Mouse (Mus musculus): ENCODE measurements around the gene Eif5a. TPM values are rescaled to one million over a fixed set of nuclear protein-coding genes. Genes with fewer than 3 reads are reported as not detected.
A peak's percentile ranks its signal among the peaks of the same experiment; 100 is the strongest.
"Not testable (repeated sequence)": the region's sequence is repeated elsewhere in the genome, so short reads cannot be mapped to it uniquely, and the experiment has no call there.

Gene Eif5a
- total RNA-seq (2021): 100 to 1,000 TPM; 434 to 455 TPM
- long read RNA-seq, experiment 1, transcript Eif5a-210 (6 exons, 1,343 nt): major isoform, 689 of 743 reads
- long read RNA-seq, experiment 1, transcript Eif5a-209 (6 exons, 1,259 nt): minor isoform, 14 of 743 reads
- long read RNA-seq, experiment 1, transcript Eif5a-201 (7 exons, 1,437 nt): minor isoform, 22 of 743 reads
- long read RNA-seq, experiment 1, partial matches to known transcripts: 9 of 743 reads
- long read RNA-seq, experiment 1, other reads (novel, unspliced or antisense): 6 of 743 reads
- long read RNA-seq, experiment 2, transcript Eif5a-209 (6 exons, 1,259 nt): minor isoform, 11 of 483 reads
- long read RNA-seq, experiment 2, transcript Eif5a-201 (7 exons, 1,437 nt): minor isoform, 11 of 483 reads
- long read RNA-seq, experiment 2, transcript Eif5a-210 (6 exons, 1,343 nt): major isoform, 439 of 483 reads
- long read RNA-seq, experiment 2, partial matches to known transcripts: 2 of 483 reads
- long read RNA-seq, experiment 2, other reads (novel, unspliced or antisense): 14 of 483 reads

DNA sequence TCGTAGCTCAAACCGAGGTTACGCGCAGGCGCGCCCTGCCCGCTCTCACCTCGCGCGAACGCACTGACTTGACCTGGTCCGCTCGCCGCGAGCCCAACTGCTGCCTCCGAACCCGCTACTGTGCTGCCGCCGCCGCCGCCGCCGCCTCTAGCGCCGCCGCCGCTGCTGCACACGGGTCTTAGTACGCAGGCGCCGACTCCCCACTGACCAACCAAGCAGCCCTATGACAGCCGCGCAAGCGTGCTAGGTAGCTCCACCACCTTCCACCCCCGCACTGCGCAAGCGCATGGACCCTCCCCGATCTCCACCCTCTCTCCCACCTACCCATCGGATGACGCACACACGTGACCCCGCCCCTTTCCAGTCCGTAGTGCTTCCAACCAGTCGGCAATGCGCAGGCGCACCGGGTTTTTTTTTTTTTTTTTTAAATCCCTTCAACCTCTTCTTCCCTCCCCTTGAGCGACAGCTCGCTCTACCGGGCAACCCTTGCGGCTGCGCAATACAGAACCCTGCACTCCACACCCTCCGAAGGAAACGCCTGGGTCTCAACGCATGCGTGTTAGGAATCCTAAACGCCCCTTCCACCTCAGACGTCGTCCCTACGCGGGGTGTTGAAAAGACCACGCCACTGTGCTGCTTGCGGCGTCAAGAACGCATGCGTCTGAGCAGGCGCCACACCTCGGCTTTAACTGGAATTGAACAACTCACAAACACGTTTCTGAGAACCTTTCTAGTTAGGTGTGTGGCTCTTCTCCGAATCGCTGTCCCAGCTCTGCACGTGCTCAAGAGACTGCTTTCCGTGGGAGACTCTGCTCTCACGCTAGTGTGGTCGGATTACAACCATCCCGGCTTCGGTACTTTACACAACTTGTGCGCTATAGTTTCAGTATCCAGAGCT, at the start of gene Eif5a:
Gene Eif5a, minus strand, starts transcription at position 845 of the 898 bp plus-strand sequence.
- intact Hi-C loops (cut with DNase I): loop anchor here (2.0 to 5.0 kb wide), 2 partner anchors 41 to 56 kb away; partner anchors contain the start of gene Kctd11

DNA sequence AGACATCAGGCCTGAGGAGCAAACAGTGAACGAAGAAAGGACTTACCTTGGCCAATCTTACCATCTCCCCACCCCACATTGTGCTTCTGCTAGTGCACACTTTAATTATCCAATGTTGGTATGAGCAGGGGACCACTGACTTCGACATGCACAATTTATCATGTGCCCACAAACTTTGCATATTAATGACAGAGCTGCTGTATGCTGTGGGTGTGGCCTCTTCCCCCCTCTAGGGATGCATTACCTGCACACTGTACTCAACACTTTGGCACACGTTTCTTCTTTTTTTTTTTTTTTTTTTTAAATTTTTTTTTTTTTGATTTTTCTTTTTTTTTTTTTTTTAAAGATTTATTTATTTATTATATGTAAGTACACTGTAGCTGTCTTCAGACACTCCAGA, 49.0 kb upstream of the Eif5a start:
- intact Hi-C loops (cut with DNase I): no loop called here
- no peak for DNase-seq

More for the DNA sequence above, at the start of gene Eif5a:
- DNase-seq: peak; percentile 100

- DNase-seq: no peak
- intact Hi-C loops (cut with DNase I): no loop called here
Observed at GRCm38 (mm10) chr11:69970222-69970621, 48.5 kb upstream of the Eif5a start.

GRCm38 (mm10) chr11:69968793-69969192, 47.0 kb upstream of the Eif5a start:
- DNase-seq: no peak
- intact Hi-C loops (cut with DNase I): no loop called here

GRCm38 (mm10) chr11:69966860-69967517, 45.2 kb upstream of the Eif5a start:
- DNase-seq: no peak
- intact Hi-C loops (cut with DNase I): no loop called here

DNA sequence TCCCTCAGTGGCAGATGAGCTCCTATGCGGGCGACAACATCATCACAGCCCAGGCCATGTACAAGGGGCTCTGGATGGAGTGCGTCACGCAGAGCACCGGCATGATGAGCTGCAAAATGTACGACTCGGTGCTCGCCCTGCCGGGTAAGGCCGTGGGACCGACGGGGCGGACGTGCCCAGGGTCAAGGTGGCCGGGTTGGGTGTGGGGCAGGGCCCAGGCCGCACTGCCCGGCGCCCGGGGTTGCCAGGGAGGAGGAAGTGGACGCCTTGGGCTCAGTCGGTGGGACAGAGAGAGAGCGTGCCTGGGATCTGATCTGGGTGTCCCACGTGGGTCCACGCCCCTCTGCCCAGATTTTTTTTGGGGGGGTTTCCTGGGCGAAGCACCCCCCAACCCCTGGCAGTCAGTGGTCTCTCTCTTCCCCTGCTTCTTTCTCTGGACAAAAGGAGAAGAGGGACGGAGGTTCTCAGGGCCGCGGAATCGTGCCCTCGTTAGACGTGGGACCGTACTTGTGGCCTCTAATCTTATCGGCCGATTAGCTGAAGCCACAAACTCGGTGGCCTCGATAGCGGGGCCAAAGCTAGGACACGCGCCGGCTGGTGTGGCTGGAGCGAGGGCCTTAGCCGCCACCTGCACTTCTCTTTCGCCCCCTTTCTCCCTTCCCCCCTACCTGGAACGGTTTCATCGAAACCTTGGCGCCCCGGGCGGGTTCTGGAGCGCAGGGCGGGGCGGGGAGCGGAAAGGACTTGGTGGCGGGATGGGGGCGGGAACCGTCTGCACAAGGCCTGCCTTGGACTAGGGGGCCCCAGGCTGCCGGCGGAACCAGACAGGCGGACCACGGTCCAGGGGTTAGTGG, 44.5 kb upstream of the Eif5a start:
- intact Hi-C loops (cut with DNase I): no loop called here
- DNase-seq: peak; percentile 41 to 42

GRCm38 (mm10) chr11:69965271-69966005, 43.7 kb upstream of the Eif5a start:
- DNase-seq: no peak
- intact Hi-C loops (cut with DNase I): no loop called here

DNA sequence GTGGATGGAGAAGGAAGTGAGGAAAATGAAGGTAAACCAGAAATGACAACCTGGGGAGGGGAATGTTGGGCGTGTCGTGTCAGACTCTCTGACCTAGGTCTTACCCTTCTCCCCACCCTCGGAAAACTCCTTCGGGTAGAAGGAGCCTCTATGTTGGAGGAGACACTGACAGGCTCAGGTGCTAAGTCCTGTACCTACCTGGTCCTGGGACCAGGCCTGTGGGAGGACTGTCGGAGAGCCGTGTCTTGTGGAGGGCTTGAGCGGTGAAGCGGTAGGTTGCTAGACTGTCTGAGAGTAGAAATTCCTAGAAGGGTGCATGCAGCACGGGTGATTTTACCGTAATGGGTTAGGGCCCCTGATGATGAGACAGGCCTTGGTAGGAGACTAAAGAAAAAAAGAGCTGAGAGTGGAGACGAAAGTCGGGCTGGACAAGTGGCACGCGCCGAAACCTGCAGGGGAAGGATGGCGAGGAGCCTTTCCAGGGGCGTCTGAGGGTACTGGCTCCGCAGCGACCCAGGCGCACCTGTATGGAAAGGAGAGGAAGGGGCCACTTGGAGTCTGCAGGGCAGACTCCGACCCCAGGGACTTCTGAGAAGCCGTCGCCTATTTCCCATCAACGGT, 43.0 kb upstream of the Eif5a start, which contains the start of gene Cldn7:
Gene Cldn7, plus strand, starts transcription at position 130 of the 621 bp plus-strand sequence.
- intact Hi-C loops (cut with DNase I): no loop called here
- DNase-seq: no peak

GRCm38 (mm10) chr11:69961841-69962240, 40.1 kb upstream of the Eif5a start:
- DNase-seq: no peak
- intact Hi-C loops (cut with DNase I): loop anchor here (2.0 kb wide), 1 partner anchor 15 kb away; no protein-coding TSS in a partner anchor

DNA sequence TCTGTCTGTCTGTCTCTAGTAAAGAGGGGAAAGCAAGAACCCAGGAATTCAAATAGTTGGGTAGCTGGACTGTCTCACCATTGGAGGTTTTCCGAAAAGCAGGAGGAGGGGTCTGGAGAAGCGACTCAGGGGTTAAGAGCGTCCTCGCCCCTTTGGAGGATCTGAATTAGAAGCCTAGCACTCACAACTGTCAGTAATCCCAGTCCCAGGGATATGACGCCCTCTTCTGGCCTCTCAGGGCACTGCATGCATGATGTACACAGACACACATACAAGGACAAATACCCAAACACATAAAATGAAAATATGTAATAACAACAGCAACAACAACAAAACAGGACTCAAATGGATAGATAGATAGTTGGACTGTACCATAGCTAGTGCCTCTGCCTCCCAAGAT, 38.9 kb upstream of the Eif5a start:
- DNase-seq: no peak
- intact Hi-C loops (cut with DNase I): no loop called here

DNA sequence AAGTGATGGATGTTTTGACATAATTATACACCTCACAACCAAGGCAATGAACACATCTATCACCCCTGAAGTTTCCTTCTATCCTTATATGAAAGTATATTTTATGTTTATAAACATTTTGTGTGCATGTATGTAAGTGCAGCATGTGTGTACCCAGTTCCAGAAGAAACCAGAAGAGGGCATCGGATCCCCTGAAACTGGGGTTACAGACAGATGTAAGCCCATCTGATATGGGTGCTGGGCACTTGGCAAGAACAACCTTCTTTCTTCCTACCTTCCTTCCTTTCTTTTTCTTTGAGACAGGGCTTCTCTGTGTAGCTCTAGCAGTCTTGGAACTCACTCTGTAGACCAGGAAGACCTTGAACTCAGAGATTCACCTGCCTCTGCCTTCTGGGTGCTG, 34.5 kb upstream of the Eif5a start:
- intact Hi-C loops (cut with DNase I): no loop called here
- DNase-seq: no peak

- intact Hi-C loops (cut with DNase I); DNase-seq: not testable (repeated sequence)
Observed at GRCm38 (mm10) chr11:69955618-69956017, 33.9 kb upstream of the Eif5a start.

GRCm38 (mm10) chr11:69953267-69953915, 31.6 kb upstream of the Eif5a start:
- no peak for DNase-seq
- intact Hi-C loops (cut with DNase I): no loop called here

GRCm38 (mm10) chr11:69952274-69952673, 30.5 kb upstream of the Eif5a start:
- intact Hi-C loops (cut with DNase I): no loop called here
- DNase-seq: no peak

DNA sequence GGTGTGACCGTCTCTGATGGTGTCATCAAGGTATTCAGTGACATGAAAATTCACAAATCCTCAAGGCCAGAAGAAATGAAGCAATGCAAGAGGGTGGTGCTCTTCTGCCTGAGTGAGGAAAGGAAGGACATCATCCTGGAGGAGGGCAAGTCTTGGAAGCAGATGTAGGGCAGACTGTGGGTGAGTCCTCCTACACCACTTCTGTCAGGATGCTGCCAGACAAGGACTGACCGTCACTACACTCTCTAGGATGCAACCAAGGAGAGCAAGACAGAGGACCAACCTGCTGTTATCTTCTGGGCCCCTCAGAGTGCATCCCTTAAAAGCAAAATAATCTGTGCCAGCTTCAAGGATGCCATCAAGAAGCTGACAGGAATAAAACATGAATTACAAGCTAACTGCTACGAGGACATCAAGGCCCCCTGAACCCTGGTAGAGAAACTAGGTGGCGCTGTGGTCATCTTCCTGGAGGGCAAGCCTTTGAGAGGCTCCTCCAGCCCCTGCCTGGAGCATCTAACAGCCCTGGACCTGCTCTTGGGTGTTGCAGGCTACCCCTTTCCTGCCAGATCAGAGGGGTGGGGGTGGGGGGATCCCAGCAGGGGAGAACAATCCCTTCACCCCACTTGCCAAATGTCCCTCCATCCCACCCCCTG, 29.2 kb upstream of the Eif5a start:
- intact Hi-C loops (cut with DNase I): no loop called here
- peak in 1 of 2 experiments; percentile 39 for DNase-seq

GRCm38 (mm10) chr11:69948763-69949150, 27.0 kb upstream of the Eif5a start:
- peak; percentile 88 to 94 for DNase-seq
- intact Hi-C loops (cut with DNase I): loop anchor here (1.0 to 2.0 kb wide), 2 partner anchors 14 to 68 kb away; partner anchors contain the start of gene Kctd11
